Mouse (Mus musculus) hindbrain, embryonic 16.5 days (tissue): Measurements from ENCODE around the gene Napsa. TPM values are rescaled to one million over a fixed set of nuclear protein-coding genes. Genes with fewer than 3 reads are reported as not detected.

Experiments
- ATAC-seq: fragments of 200-750 bp; cut with Nextera tagmentation; 2 replicates; pipeline ENCODE4 v1.8.0; 2017; ENCODE audit warnings: moderate TSS enrichment, moderate library complexity
- H3K27ac ChIP-seq: fragments of 300-500 bp; sonication (generic); 2 replicates; pipeline ENCODE4 v1.5.1; 2014; ENCODE audit warnings: low read depth, mild to moderate bottlenecking, control low read depth, low read length, moderate library complexity
- H3K27me3 ChIP-seq: fragments of 300-500 bp; sonication (generic); replicated peaks from 2 replicates; pipeline ENCODE4 v1.6.1; 2014; ENCODE audit warnings: low read length; ENCODE audit not compliant: control insufficient read depth, insufficient read depth
- H3K36me3 ChIP-seq: fragments of 300-500 bp; sonication (generic); 2 replicates; pipeline ENCODE4 v1.6.1; 2014; ENCODE audit warnings: mild to moderate bottlenecking, low read length, moderate library complexity, mixed read lengths; ENCODE audit not compliant: control insufficient read depth, insufficient read depth
- H3K4me1 ChIP-seq: fragments of 300-500 bp; sonication (generic); 2 replicates; pipeline ENCODE4 v1.6.1; 2014; ENCODE audit warnings: low read depth, low read length; ENCODE audit not compliant: control insufficient read depth, insufficient read depth
- H3K4me2 ChIP-seq: fragments of 300-500 bp; sonication (generic); 2 replicates; pipeline ENCODE4 v1.6.1; 2014; ENCODE audit warnings: mild to moderate bottlenecking, low read length, control low read depth, moderate library complexity
- H3K4me3 ChIP-seq: fragments of 300-500 bp; sonication (generic); 2 replicates; pipeline ENCODE4 v1.5.1; 2014; ENCODE audit warnings: mild to moderate bottlenecking, low read length, control low read depth, moderate library complexity
- H3K9ac ChIP-seq: fragments of 300-500 bp; sonication (generic); 2 replicates; pipeline ENCODE4 v1.6.1; 2014; ENCODE audit warnings: low read depth, mild to moderate bottlenecking, control low read depth, low read length, moderate library complexity
- H3K9me3 ChIP-seq: fragments of 300-500 bp; sonication (generic); 2 replicates; pipeline ENCODE4 v1.6.1; 2014; ENCODE audit warnings: mild to moderate bottlenecking, low read length, moderate library complexity; ENCODE audit not compliant: control insufficient read depth
- WGBS: fragments of 180-500 bp; shearing (Covaris S2); extraction: QIAGEN DNeasy Blood & Tissue Kit; methylation state at CpG from one replicate; pipeline ENCODE4 v1.1.7; 2014; 5-methylcytosine and 5-hydroxymethylcytosine counted together
- polyA plus RNA-seq: library from polyadenylated mRNA; unstranded; fragments of >200 nt; fragmentation: Nextera tagmentation; extraction: Ambion mirVana; gene quantifications from 2 replicates; pipeline ENCODE4 v1.2.1, GENCODE M21; 2015

The Napsa gene
- polyA plus RNA-seq, 1 experiment from 2014 or later = 1.6 TPM

DNA sequence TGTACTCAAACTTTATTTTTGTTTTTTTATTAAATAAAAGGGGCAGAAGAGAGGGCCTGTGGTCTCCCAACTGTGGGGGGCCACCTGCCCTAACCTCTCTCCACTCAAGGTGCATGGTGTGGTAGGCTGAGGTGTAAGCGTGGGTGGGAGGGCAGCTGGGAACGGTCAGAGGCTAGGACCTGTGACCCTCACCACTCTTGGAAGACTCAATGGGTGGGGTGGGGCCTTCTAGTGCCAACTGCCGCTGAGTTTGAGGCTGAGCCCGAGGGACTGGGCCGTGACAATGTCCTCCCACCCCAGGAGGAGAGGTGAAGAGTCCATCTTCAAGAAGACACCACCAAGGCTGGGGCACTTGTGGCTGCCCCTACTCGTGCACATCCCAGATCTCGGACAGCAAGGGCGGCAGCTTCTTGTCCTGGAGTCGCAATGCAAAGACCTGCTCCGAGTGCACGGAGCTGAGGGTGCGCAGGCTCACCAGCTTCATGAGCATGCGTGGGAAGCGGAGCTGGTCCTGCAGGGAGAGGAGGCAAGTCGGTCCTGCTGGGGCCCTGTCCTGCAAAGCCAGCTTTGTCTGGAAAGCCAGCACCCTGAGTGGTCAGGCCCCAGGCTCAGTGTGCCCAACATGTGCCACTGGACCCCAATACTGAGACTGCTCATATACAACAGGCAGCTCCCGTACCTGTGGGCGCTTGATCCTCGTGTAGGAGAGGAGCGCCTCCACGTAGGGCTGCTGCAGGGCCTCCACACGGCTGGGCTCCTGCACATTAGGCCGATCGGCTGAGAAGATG is 22.4 kb upstream of the Napsa start:
- no peak overlapping the region for H3K9ac ChIP-seq
- H3K27me3 ChIP-seq = no peaks in the 10 kb centered on the region
- H3K4me2 ChIP-seq = no peak overlapping the region
- no peak overlapping the region for H3K4me3 ChIP-seq
- 95% methylated on average over 23 of the region's 23 CpGs for WGBS
- H3K4me1 ChIP-seq = peaks cover 18% of the 10 kb centered on the region
- ATAC-seq = no peak
- peaks cover 19% of the 10 kb centered on the region for H3K36me3 ChIP-seq
- H3K27ac ChIP-seq = no peak overlapping the region
- H3K9me3 ChIP-seq = no peaks in the 10 kb centered on the region

DNA sequence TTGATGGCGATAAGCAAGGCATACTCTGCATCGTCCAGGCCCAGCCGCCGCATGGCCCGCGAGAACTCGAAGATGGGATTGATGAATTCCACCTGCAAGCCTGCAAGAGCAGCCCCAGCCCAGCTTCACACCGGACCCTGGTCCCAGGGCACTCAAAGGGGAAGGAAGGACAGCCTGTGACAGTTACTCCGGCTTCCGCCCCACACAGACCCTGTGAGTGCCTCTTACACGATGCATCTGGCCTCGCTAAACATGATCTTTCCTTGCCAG is 21.8 kb upstream of the Napsa start:
- 97% methylated on average over 12 of the region's 12 CpGs for WGBS
- H3K27ac ChIP-seq = no peak overlapping the region

DNA sequence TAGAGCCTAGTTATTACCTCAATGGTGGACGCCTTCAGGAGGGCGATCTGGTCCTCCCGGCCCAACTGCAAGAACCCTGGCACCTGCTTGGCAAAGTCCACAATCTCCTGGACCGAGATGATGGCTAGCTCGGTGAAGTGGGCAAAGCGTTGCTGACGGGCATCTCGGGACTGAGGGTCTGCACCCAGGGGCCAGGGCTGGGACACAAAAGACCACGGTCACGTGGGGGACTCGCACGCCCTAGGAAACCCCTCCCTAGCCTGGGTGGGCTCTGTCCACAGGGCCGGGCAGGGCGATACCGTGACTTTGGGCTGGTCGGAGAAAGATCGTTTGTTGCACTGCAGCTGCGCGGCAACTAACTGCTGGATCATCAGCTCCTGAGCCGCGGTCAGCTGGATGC is 20.9 kb upstream of the Napsa start:
- Histone ChIP-seq H3K4me2 (no peak overlapping the region), H3K9ac (no peak overlapping the region), H3K27ac (no peak overlapping the region), H3K4me3 (no peak overlapping the region), H3K9me3 (no peaks in the 10 kb centered on the region), H3K36me3 (peaks cover 19% of the 10 kb centered on the region), H3K4me1 (peaks cover 18% of the 10 kb centered on the region), H3K27me3 (no peaks in the 10 kb centered on the region)
- ATAC-seq = no peak
- 93% methylated on average over 21 of the region's 21 CpGs for WGBS

More for the DNA sequence above, 21.8 kb upstream of the Napsa start:
- Histone ChIP-seq H3K9ac (no peak overlapping the region), H3K4me1 (peaks cover 18% of the 10 kb centered on the region), H3K9me3 (no peaks in the 10 kb centered on the region), H3K36me3 (peaks cover 19% of the 10 kb centered on the region), H3K4me2 (no peak overlapping the region), H3K4me3 (no peak overlapping the region), H3K27me3 (no peaks in the 10 kb centered on the region)
- ATAC-seq = no peak

DNA sequence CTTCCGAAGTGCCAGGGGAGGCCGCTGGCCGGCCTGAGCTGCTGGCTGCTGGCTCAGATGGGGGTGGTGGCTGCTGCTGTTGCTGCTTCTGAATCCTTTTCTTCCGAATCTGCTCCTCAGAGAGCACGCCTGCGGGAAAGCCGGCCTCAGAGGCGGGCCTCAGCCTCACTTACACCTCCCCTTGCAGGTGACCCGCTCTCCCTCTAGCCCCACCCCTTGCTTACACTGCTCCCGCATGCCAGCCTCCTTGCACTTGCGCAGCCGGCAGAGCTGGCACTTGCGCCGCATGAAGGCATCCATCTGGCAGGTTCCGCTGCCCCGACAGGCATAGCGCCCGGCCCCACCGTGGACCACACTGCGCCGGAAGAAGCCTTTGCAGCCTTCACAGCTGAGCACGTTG is 20.4 kb upstream of the Napsa start:
- 80% methylated on average over 22 of the region's 22 CpGs for WGBS
- H3K36me3 ChIP-seq = peaks cover 19% of the 10 kb centered on the region
- H3K4me3 ChIP-seq = no peak overlapping the region
- no peaks in the 10 kb centered on the region for H3K27me3 ChIP-seq
- no peaks in the 10 kb centered on the region for H3K9me3 ChIP-seq
- no peak overlapping the region for H3K4me2 ChIP-seq
- H3K9ac ChIP-seq = no peak overlapping the region
- H3K27ac ChIP-seq = no peak overlapping the region
- H3K4me1 ChIP-seq = peaks cover 18% of the 10 kb centered on the region
- ATAC-seq = no peak

DNA sequence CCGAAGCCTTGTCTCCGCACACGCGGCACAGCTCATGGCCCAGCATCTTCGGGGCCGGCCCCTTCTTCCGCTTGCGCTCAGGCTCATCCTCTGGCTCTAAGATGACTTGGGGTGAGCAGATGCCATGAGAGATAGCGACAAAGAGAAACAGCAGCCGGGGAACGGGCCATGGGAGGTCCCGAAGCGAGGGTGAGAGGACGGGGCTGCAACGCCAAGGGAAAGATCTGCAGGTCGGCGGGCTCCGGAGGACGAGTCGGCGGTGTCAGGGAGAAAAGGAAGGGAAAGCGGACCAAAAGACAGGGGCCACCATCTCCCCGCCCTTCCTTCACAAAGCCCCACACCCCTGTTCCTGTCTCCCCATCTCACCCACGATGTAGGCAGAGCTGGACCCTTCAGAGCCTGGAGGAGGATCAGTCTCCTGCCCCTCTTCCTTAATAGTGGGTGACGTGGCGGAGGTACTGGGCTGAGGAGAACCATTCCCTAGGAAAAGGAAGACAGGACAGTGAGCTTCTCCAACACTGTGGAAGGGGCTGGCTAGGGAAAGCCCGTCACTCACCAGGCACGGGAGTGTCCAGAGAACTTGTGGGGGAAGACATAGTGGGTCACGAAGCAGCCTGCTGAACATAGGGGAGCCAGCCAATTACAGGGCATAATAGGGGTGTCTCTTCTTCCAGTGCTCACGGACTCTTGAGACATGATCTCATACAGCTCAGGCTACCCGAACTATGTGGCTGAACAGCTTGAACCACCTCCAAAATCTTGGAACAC is 19.9 kb upstream of the Napsa start:
- WGBS = 86% methylated on average over 31 of the region's 31 CpGs
- peak overlapping the region; percentile 86 for H3K4me3 ChIP-seq
- H3K9me3 ChIP-seq = no peaks in the 10 kb centered on the region
- H3K36me3 ChIP-seq = peaks cover 19% of the 10 kb centered on the region
- H3K4me2 ChIP-seq = peak overlapping the region; percentile 64
- peak; percentile 9; the same call in 1 of the 2 replicates for ATAC-seq
- H3K9ac ChIP-seq = no peak overlapping the region
- no peak overlapping the region for H3K27ac ChIP-seq
- H3K27me3 ChIP-seq = no peaks in the 10 kb centered on the region
- H3K4me1 ChIP-seq = peaks cover 18% of the 10 kb centered on the region

DNA sequence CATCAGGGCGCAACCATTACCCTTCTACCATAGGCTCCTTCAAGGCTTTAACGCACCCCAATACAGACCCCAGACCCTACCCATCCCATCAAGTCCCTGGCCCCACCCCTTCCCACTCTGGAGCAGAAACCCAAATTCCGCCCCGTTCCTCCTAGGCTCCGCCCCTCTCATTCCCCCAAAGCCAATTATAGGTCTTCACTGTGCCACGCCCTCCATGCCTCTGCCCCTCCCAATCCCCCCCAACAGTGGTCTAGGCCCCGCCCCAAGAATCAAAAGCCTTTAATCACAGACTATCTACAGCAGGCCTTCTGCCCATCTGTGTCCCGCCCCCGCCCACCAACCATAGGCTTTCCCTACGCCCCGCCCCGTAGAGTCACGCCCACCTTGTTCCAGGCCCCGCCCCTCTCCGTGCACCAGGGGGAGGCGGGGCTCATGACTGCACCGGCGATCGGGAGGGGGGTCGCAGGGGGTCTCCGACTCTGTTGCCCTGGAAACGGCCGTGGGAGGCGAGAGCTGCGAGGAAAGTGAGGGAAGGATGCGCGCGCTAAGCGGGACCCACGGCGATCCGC is 18.9 kb upstream of the Napsa start:
- Histone ChIP-seq H3K9ac (peak overlapping the region; percentile 63), H3K4me3 (peak overlapping the region; percentile 86), H3K27me3 (no peaks in the 10 kb centered on the region), H3K36me3 (peaks cover 19% of the 10 kb centered on the region), H3K4me2 (peak overlapping the region; percentile 64), H3K4me1 (peaks cover 11% of the 10 kb centered on the region), H3K27ac (peak overlapping the region; percentile 90), H3K9me3 (no peaks in the 10 kb centered on the region)
- ATAC-seq = peak; percentile 74
- WGBS = 1% methylated on average over 32 of the region's 32 CpGs

DNA sequence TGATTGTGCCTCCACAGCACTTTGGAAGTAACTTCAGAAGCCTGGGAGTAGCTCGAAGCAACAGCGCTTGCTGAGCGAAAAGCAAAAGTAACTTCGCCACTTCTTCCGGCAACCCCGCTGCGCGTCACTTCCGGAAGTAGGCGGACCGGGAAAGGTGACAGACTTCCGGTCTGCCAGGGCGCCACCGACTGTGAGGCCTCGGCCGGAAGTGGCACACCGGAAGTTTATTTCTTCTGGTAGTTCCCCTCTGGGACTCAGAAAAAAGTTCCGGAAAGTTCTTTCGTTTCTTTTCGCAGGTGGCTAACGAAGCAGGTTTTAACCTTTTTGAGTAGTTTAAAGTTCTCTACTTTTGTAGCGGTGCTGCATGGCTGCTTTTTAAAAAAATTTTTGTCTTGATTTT is 18.4 kb upstream of the Napsa start, which contains the start of gene Nr1h2:
Nr1h2 (minus strand) TSS at position 126 of the 400 bp plus-strand sequence.
- Histone ChIP-seq H3K27me3 (no peaks in the 10 kb centered on the region), H3K4me3 (peak within 1 kb of the TSS; percentile 86), H3K9ac (peak within 1 kb of the TSS; percentile 63), H3K36me3 (peaks cover 19% of the 10 kb centered on the region), H3K27ac (peak within 1 kb of the TSS; percentile 90), H3K9me3 (no peaks in the 10 kb centered on the region), H3K4me2 (peak within 1 kb of the TSS; percentile 64), H3K4me1 (peaks cover 11% of the 10 kb centered on the region)
- peak; percentile 79 for ATAC-seq
- 0% methylated on average over 22 of the region's 22 CpGs for WGBS

DNA sequence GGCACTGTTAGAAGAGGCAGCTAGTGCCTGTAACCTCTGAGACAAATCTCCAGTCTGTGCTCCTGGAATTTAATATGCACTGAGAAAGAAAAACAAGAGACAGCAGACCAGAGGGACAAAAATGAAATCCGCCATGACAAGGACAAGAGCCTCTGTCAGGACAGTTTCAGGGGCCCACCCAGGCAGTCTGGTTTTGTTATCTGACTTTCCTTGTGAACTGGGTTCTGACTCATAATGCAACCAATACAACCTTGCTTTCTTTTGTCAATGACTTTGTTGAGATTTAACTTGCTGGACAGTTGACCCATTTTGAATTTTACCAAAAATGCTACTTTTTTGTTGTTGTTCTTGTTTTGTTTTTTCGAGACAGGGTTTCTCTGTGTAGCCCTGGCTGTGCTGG is 14.6 kb upstream of the Napsa start:
- no peak overlapping the region for H3K4me2 ChIP-seq
- no peaks in the 10 kb centered on the region for H3K36me3 ChIP-seq
- H3K27me3 ChIP-seq = no peaks in the 10 kb centered on the region
- no peak overlapping the region for H3K4me3 ChIP-seq
- ATAC-seq = no peak
- H3K9me3 ChIP-seq = no peaks in the 10 kb centered on the region
- no peak overlapping the region for H3K9ac ChIP-seq
- no peak overlapping the region for H3K27ac ChIP-seq
- WGBS = 76% methylated on average over 2 of the region's 2 CpGs
- H3K4me1 ChIP-seq = peaks cover 11% of the 10 kb centered on the region
